Mouse (Mus musculus) embryonic facial prominence, embryonic 12.5 days (tissue): ENCODE data around the gene Dusp12. TPM values are rescaled to one million over a fixed set of nuclear protein-coding genes. Genes with fewer than 3 reads are reported as not detected.

ENCODE experiments used
- polyA plus RNA-seq: library from polyadenylated mRNA; unstranded; fragments of >200 nt; fragmentation: Nextera tagmentation; extraction: Ambion mirVana; gene quantifications from 2 replicates; pipeline ENCODE4 v1.2.1, GENCODE M21; 2016

The Dusp12 gene
- polyA plus RNA-seq, 1 experiment from 2014 or later = 44.9 TPM

Other genes with a start within 250 kb of the Dusp12 start
- gene Olfml2b, start 241.0 kb downstream of the Dusp12 start, polyA plus RNA-seq = 12.8 and 13.6 TPM in 2 replicates
- gene Atf6, start 17.8 kb downstream of the Dusp12 start, polyA plus RNA-seq = 9.1 TPM in 2 replicates
- gene Gm26620, start 475 bp downstream of the Dusp12 start, polyA plus RNA-seq = 0.79 TPM in 1 of 2 replicates, not detected in the other
- not detected in 2 replicates for gene Fcrlb, start 27.4 kb upstream of the Dusp12 start, polyA plus RNA-seq
- gene Fcrla, start 42.0 kb upstream of the Dusp12 start, polyA plus RNA-seq = not detected in 2 replicates
- gene Fcgr2b, start 91.0 kb upstream of the Dusp12 start, polyA plus RNA-seq = 0.32 and 0.38 TPM in 2 replicates
- gene Fcgr4, start 133.4 kb upstream of the Dusp12 start, polyA plus RNA-seq = 0.13 TPM in 1 of 2 replicates, not detected in the other
- 6.0 and 6.5 TPM in 2 replicates for gene Fcgr3, start 179.4 kb upstream of the Dusp12 start, polyA plus RNA-seq
- gene Cfap126, start 228.4 kb upstream of the Dusp12 start, polyA plus RNA-seq = 1.4 and 1.8 TPM in 2 replicates